Mouse (Mus musculus): ENCODE data around the gene Tasp1.
A peak's percentile ranks its signal among the peaks of the same experiment; 100 is the strongest.
"Not testable (repeated sequence)": the region's sequence is repeated elsewhere in the genome, so short reads cannot be mapped to it uniquely, and the experiment has no call there.

Tasp1 gene

DNA sequence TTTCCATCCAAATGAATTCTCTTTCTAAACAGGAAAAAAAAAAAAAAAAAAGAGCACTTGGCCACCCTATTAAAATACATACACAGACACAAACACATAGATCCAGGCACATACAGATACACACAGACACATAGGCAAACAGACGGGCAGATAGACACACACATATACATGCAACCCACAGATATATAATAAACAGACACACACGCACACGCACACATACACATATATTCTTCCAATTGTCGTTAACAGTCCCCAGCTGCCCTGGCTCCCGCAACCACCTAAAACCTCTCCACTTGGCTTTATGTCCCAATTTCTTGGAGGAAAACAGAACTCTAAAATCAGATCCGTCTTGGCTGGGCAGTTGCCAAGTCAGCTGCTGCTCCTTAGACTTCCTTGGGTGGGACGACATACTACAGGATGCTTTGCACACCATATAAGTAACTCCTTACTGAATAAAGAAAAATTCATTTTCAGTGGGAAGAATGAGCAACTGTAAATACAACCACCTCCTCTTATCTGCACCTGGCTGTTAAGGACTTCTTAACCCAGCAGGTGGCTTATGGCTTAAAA, 188.5 kb downstream of the Tasp1 start:
- DNase-seq: peak; percentile 20

- DNase-seq: no peak
Observed at GRCm38 (mm10) chr2:139875876-139876275, 190.7 kb downstream of the Tasp1 start.

DNA sequence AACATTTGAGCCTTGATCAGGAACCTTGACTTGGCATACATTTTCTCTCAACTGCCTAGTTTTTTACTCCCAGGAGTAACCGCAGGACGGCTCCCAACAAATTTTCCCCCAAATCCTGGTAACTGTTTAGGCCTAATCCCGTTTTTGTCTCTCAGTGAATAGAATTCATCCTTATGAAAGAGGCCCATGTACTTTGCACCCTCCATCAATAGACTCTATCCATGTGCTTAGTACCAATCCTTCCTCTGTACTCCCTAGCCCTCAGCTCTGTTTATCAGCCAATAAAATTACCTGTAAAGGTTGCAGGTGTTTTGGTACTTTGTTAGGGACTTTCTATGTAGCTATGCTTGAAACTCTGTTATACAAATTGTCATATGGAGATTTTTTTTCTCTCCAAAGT, 192.4 kb downstream of the Tasp1 start:
- no peak for DNase-seq

DNA sequence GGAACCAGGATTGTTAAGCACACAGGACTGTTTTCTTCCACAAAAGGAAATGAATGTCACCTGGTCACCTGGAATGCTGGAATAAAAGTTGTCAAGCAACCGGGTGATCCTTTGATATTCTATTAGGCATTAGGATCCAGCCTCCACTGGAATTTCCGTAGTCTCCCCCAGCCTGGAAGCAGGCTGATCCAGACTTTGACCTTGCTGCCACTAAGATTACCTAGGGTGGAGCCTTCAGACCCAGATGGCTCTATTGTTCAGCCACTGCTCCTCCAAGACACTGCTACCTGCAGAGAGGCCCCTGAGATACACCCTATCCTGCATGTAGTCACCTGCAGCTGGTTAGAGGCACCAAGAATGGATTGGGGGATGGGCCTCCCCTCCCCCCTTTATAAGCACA, 192.8 kb downstream of the Tasp1 start:
- no peak for DNase-seq

GRCm38 (mm10) chr2:139869071-139869470, 197.5 kb downstream of the Tasp1 start:
- not testable (repeated sequence) for DNase-seq

DNA sequence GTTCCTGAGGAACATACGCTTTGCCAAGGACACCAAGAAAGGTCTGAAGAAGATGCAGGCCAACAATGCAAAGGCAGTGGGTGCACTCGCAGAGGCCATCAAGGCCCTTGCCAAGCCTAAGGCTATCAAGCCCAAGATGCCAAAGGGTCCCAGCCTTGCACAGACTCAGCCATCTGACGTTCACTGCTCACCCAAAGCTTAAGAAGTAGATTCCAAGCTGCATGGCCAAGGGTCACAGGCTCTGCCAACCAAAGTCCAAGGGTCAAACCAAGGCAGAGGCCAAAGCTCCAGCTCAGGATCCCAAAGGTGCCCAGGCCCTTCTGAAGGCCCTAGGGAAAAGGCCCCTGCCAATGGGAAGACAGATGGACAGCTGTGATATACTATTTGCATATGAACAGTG, 203.2 kb downstream of the Tasp1 start:
- DNase-seq: not testable (repeated sequence)

- no peak for DNase-seq
Observed at GRCm38 (mm10) chr2:139860133-139860494, 206.5 kb downstream of the Tasp1 start.

- DNase-seq: peak; percentile 29
Observed at GRCm38 (mm10) chr2:139859424-139860132, 207.0 kb downstream of the Tasp1 start.

- no peak for DNase-seq
Observed at GRCm38 (mm10) chr2:139849621-139850020, 217.0 kb downstream of the Tasp1 start.

GRCm38 (mm10) chr2:139841359-139841758, 225.2 kb downstream of the Tasp1 start:
- DNase-seq: no peak

GRCm38 (mm10) chr2:139840941-139841340, 225.7 kb downstream of the Tasp1 start:
- no peak for DNase-seq

DNA sequence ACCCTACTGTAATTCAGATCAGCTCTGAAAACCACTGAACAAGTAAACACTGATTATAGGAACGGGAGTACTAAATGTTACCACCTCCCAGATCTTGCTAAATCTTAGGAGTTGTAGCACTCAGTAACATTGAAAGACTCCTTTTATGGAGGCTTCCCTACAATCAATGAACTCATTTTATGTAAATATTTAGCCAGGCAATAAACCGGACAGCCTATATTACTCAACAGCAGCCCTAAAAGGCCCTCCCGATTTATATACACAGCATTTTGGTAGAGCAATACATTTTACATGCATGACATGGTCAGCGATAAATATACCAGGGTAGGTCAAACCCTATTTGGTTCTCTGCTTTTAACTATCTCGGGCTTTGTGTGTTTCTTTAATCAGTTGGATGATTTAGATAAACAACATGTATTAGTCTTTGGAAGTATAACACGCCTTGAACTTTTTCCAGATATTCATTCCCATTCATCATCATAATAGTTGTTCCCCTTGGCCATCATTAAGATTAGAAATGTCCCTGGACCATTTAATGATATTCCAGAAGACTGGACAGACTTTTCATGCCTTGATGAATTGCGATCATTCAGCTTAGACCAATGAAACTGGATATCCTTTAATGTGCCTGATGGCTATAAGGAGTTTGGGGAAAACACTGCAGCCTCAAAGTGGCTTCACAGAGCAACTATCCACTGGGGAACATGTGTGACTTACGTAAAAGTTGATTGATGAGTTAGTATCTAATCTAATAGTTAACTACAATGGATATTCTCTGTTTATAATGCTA, 244.8 kb downstream of the Tasp1 start:
- DNase-seq: no peak

- no peak for DNase-seq
Observed at GRCm38 (mm10) chr2:139817275-139817674, 249.3 kb downstream of the Tasp1 start.

GRCm38 (mm10) chr2:139807887-139808286, 258.7 kb downstream of the Tasp1 start:
- no peak for DNase-seq

DNA sequence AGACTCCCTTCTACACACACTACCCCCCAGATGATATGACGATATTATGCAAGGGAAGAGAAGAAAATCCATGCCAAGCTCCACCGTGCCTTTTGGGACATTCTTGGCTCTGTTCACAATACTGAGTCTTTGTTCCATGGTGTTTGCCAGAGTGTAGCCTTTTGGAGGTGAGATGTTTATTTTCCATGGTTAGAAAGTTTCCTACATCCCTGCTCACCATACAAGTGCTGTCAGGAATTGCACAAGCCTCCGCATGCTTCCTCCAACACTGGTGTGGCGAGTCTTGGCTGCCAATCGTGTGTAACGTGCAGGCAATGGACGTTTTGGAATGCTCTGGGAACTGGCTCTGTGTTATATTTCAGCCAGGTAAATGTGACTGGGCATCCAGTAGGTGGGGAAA, 262.6 kb downstream of the Tasp1 start:
- DNase-seq: no peak

GRCm38 (mm10) chr2:139792345-139793120, 274.1 kb downstream of the Tasp1 start:
- peak; percentile 42 for DNase-seq

DNA sequence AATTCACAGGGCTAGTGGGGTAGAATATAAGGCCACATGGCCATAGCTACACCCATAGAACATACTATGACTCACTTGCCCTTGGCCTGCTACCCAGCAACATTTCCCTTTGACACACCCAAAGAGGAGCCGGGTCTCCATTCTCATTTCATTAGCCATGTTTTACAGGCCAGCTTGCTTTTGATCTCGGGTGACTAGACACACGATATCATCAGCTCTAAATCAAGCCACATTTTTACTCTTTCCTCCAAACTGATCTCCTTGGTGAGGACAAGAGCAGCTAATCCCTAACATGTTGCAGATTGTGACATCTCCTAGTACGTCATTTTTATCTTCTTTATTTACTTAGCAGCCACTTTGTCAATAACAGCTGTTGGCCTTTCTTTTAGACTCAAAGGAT, 277.9 kb downstream of the Tasp1 start:
- no peak for DNase-seq

- DNase-seq: no peak
Observed at GRCm38 (mm10) chr2:139784946-139785345, 281.7 kb downstream of the Tasp1 start.

DNA sequence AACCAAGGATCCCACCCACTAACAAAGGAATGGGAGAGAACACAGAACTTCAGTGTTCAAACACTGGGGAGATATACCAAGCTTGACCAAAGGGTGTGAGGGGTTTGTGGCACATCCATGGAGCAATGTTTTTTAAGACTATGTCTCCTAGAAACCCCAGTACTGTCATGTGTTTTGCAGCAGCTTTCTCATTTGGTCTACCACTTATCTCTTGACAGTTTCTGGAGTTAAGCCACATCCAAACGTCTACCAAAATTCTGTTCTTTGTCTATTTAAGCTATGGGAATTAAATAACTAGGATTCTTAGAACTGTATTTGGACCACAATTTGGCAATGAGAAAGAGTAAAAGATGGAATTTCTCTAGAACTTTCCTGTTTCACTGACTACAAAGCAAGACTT, 282.1 kb downstream of the Tasp1 start:
- DNase-seq: no peak
